Mouse (Mus musculus) neural tube, embryonic 12.5 days (tissue): Measurements from ENCODE around the gene Rem1. TPM values are rescaled to one million over a fixed set of nuclear protein-coding genes. Genes with fewer than 3 reads are reported as not detected.

Experiments
- ATAC-seq: fragments of 200-750 bp; cut with Nextera tagmentation; 2 replicates; pipeline ENCODE4 v1.8.0; 2017; ENCODE audit warnings: low read depth, mild to moderate bottlenecking, moderate TSS enrichment, moderate library complexity; ENCODE audit not compliant: low FRiP score
- H3K27ac ChIP-seq: fragments of 300-500 bp; sonication (generic); 2 replicates; pipeline ENCODE4 v1.5.1; 2016
- H3K27me3 ChIP-seq: fragments of 300-500 bp; sonication (generic); replicated peaks from 2 replicates; pipeline ENCODE4 v1.6.1; 2016; ENCODE audit warnings: mild to moderate bottlenecking
- H3K36me3 ChIP-seq: fragments of 300-500 bp; sonication (generic); 2 replicates; pipeline ENCODE4 v1.6.1; 2016; ENCODE audit warnings: mild to moderate bottlenecking
- H3K4me1 ChIP-seq: fragments of 300-500 bp; sonication (generic); 2 replicates; pipeline ENCODE4 v1.6.1; 2016
- H3K4me2 ChIP-seq: fragments of 300-500 bp; sonication (generic); replicated peaks from 2 replicates; pipeline ENCODE4 v1.6.1; 2016; ENCODE audit warnings: mild to moderate bottlenecking
- H3K4me3 ChIP-seq: fragments of 300-500 bp; sonication (generic); 2 replicates; pipeline ENCODE4 v1.5.1; 2016
- H3K9ac ChIP-seq: fragments of 300-500 bp; sonication (generic); 2 replicates; pipeline ENCODE4 v1.6.1; 2016; ENCODE audit warnings: mild to moderate bottlenecking
- H3K9me3 ChIP-seq: fragments of 300-500 bp; sonication (generic); 2 replicates; pipeline ENCODE4 v1.6.1; 2016; ENCODE audit warnings: mild to moderate bottlenecking
- WGBS: fragments of 180-500 bp; shearing (Covaris S2); methylation state at CpG from one replicate; pipeline ENCODE4 v1.1.7; 2016; 5-methylcytosine and 5-hydroxymethylcytosine counted together
- polyA plus RNA-seq: library from polyadenylated mRNA; unstranded; fragments of >200 nt; fragmentation: Nextera tagmentation; extraction: Ambion mirVana; gene quantifications from 2 replicates; pipeline ENCODE4 v1.2.1, GENCODE M21; 2016

The Rem1 gene
- polyA plus RNA-seq, 1 experiment from 2014 or later, result 0.30 TPM

GRCm38 (mm10) chr2:152612193-152612592 is 14.6 kb upstream of the Rem1 start:
- WGBS, result 33% methylated on average over 8 of the region's 8 CpGs
- no peaks in the 10 kb centered on the region for H3K4me1 ChIP-seq
- H3K27me3 ChIP-seq, result no peaks in the 10 kb centered on the region
- no peak for ATAC-seq
- H3K9me3 ChIP-seq, result no peaks in the 10 kb centered on the region
- no peak overlapping the region for H3K9ac ChIP-seq
- H3K36me3 ChIP-seq, result no peaks in the 10 kb centered on the region
- no peak overlapping the region for H3K4me3 ChIP-seq
- H3K4me2 ChIP-seq, result no peak overlapping the region
- H3K27ac ChIP-seq, result no peak overlapping the region

GRCm38 (mm10) chr2:152615563-152615962 is 11.2 kb upstream of the Rem1 start:
- Histone ChIP-seq H3K36me3 (no peaks in the 10 kb centered on the region), H3K9me3 (no peaks in the 10 kb centered on the region), H3K4me1 (no peaks in the 10 kb centered on the region), H3K27me3 (no peaks in the 10 kb centered on the region), H3K4me2 (no peak overlapping the region), H3K4me3 (no peak overlapping the region), H3K9ac (no peak overlapping the region), H3K27ac (no peak overlapping the region)
- 13% methylated on average over 7 of the region's 7 CpGs for WGBS
- no peak for ATAC-seq

- Histone ChIP-seq H3K27ac (no peak overlapping the region), H3K36me3 (no peaks in the 10 kb centered on the region), H3K4me3 (no peak overlapping the region), H3K4me1 (no peaks in the 10 kb centered on the region), H3K9ac (no peak overlapping the region), H3K9me3 (no peaks in the 10 kb centered on the region), H3K4me2 (no peak overlapping the region), H3K27me3 (no peaks in the 10 kb centered on the region)
- ATAC-seq, result no peak
- WGBS, result 85% methylated on average over 6 of the region's 6 CpGs
These were observed 10.3 kb upstream of the Rem1 start for GRCm38 (mm10) chr2:152616470-152616869.

GRCm38 (mm10) chr2:152617374-152617773 is 9.4 kb upstream of the Rem1 start:
- Histone ChIP-seq H3K27me3 (no peaks in the 10 kb centered on the region), H3K27ac (no peak overlapping the region), H3K4me1 (no peaks in the 10 kb centered on the region), H3K4me2 (no peak overlapping the region), H3K9ac (no peak overlapping the region), H3K36me3 (no peaks in the 10 kb centered on the region), H3K4me3 (no peak overlapping the region), H3K9me3 (no peaks in the 10 kb centered on the region)
- 58% methylated on average over 5 of the region's 5 CpGs for WGBS
- no peak for ATAC-seq

- no peak for ATAC-seq
- no peaks in the 10 kb centered on the region for H3K36me3 ChIP-seq
- WGBS, result 71% methylated on average over 9 of the region's 9 CpGs
- no peak overlapping the region for H3K4me2 ChIP-seq
- H3K9me3 ChIP-seq, result no peaks in the 10 kb centered on the region
- H3K27me3 ChIP-seq, result no peaks in the 10 kb centered on the region; the same call in 1 of the 2 replicates
- no peak overlapping the region for H3K9ac ChIP-seq
- no peak overlapping the region for H3K4me3 ChIP-seq
- H3K4me1 ChIP-seq, result no peaks in the 10 kb centered on the region
- no peak overlapping the region for H3K27ac ChIP-seq
These were observed 6.2 kb upstream of the Rem1 start for GRCm38 (mm10) chr2:152620367-152621134.

GRCm38 (mm10) chr2:152622151-152622550 is 4.6 kb upstream of the Rem1 start:
- H3K4me2 ChIP-seq, result no peak overlapping the region
- H3K9ac ChIP-seq, result no peak overlapping the region
- H3K27me3 ChIP-seq, result peaks cover 16% of the 10 kb centered on the region
- 82% methylated on average over 13 of the region's 13 CpGs for WGBS
- no peaks in the 10 kb centered on the region for H3K36me3 ChIP-seq
- H3K9me3 ChIP-seq, result no peaks in the 10 kb centered on the region
- H3K4me3 ChIP-seq, result no peak overlapping the region
- no peak overlapping the region for H3K27ac ChIP-seq
- ATAC-seq, result no peak
- peaks cover 6% of the 10 kb centered on the region for H3K4me1 ChIP-seq

- Histone ChIP-seq H3K27me3 (peaks cover 24% of the 10 kb centered on the region), H3K9me3 (no peaks in the 10 kb centered on the region), H3K4me2 (no peak within 1 kb of the TSS), H3K4me3 (no peak within 1 kb of the TSS), H3K27ac (no peak within 1 kb of the TSS), H3K9ac (no peak within 1 kb of the TSS), H3K4me1 (peaks cover 8% of the 10 kb centered on the region), H3K36me3 (no peaks in the 10 kb centered on the region)
- 76% methylated on average over 7 of the region's 7 CpGs for WGBS
- ATAC-seq, result no peak
These were observed 3.8 kb upstream of the Rem1 start, which contains the start of gene Defb25 for GRCm38 (mm10) chr2:152622953-152623352. TSS of gene Defb25 (minus strand) at chr2:152623053.

- H3K4me3 ChIP-seq, result no peak overlapping the region
- H3K36me3 ChIP-seq, result no peaks in the 10 kb centered on the region
- no peak overlapping the region for H3K4me2 ChIP-seq
- no peak overlapping the region for H3K9ac ChIP-seq
- WGBS, result 83% methylated on average over 2 of the region's 2 CpGs
- H3K27me3 ChIP-seq, result peaks cover 40% of the 10 kb centered on the region
- no peak for ATAC-seq
- no peaks in the 10 kb centered on the region for H3K9me3 ChIP-seq
- peaks cover 8% of the 10 kb centered on the region for H3K4me1 ChIP-seq
- no peak overlapping the region for H3K27ac ChIP-seq
These were observed 2.2 kb upstream of the Rem1 start for GRCm38 (mm10) chr2:152624566-152624965.

GRCm38 (mm10) chr2:152625256-152625655 is 1.5 kb upstream of the Rem1 start:
- 9% methylated on average over 1 of the region's 1 CpGs for WGBS
- Histone ChIP-seq H3K36me3 (no peaks in the 10 kb centered on the region), H3K27ac (no peak overlapping the region), H3K4me2 (no peak overlapping the region), H3K27me3 (peaks cover 42% of the 10 kb centered on the region), H3K9ac (no peak overlapping the region), H3K4me1 (peaks cover 8% of the 10 kb centered on the region), H3K4me3 (no peak overlapping the region), H3K9me3 (no peaks in the 10 kb centered on the region)
- ATAC-seq, result no peak

GRCm38 (mm10) chr2:152628066-152628465 is 1.3 kb downstream of the Rem1 start:
- H3K27ac ChIP-seq, result no peak overlapping the region
- H3K4me1 ChIP-seq, result peaks cover 8% of the 10 kb centered on the region
- no peak overlapping the region for H3K4me2 ChIP-seq
- peaks cover 42% of the 10 kb centered on the region for H3K27me3 ChIP-seq
- ATAC-seq, result no peak
- H3K9ac ChIP-seq, result no peak overlapping the region
- H3K9me3 ChIP-seq, result no peaks in the 10 kb centered on the region
- H3K4me3 ChIP-seq, result no peak overlapping the region
- WGBS, result 40% methylated on average over 17 of the region's 17 CpGs
- H3K36me3 ChIP-seq, result no peaks in the 10 kb centered on the region

GRCm38 (mm10) chr2:152629239-152629638 is 2.5 kb downstream of the Rem1 start:
- Histone ChIP-seq H3K9ac (no peak overlapping the region), H3K4me3 (no peak overlapping the region), H3K4me2 (no peak overlapping the region), H3K4me1 (peaks cover 8% of the 10 kb centered on the region), H3K9me3 (no peaks in the 10 kb centered on the region), H3K27me3 (peaks cover 43% of the 10 kb centered on the region), H3K27ac (no peak overlapping the region), H3K36me3 (no peaks in the 10 kb centered on the region)
- WGBS, result 65% methylated on average over 3 of the region's 3 CpGs
- ATAC-seq, result no peak

GRCm38 (mm10) chr2:152629904-152630303 is 3.2 kb downstream of the Rem1 start:
- H3K9me3 ChIP-seq, result no peaks in the 10 kb centered on the region
- peaks cover 46% of the 10 kb centered on the region for H3K27me3 ChIP-seq
- no peak for ATAC-seq

GRCm38 (mm10) chr2:152633334-152633733 is 6.6 kb downstream of the Rem1 start:
- H3K4me2 ChIP-seq, result peak overlapping the region; percentile 32; the same call in 1 of the 2 replicates
- no peaks in the 10 kb centered on the region for H3K9me3 ChIP-seq
- peaks cover 18% of the 10 kb centered on the region for H3K27me3 ChIP-seq
- H3K36me3 ChIP-seq, result no peaks in the 10 kb centered on the region
- no peaks in the 10 kb centered on the region for H3K4me1 ChIP-seq
- H3K9ac ChIP-seq, result no peak overlapping the region
- ATAC-seq, result no peak
- 67% methylated on average over 17 of the region's 17 CpGs for WGBS
- no peak overlapping the region for H3K27ac ChIP-seq
- H3K4me3 ChIP-seq, result no peak overlapping the region

More at GRCm38 (mm10) chr2:152629904-152630303, 3.2 kb downstream of the Rem1 start:
- Histone ChIP-seq H3K9ac (no peak overlapping the region), H3K4me1 (peaks cover 8% of the 10 kb centered on the region), H3K4me2 (no peak overlapping the region), H3K4me3 (no peak overlapping the region), H3K27ac (no peak overlapping the region), H3K36me3 (no peaks in the 10 kb centered on the region)
- WGBS, result 87% methylated on average over 6 of the region's 6 CpGs
